Mouse (Mus musculus) ZHBTc4 (cell line): ENCODE results near the gene Hsd17b1.

Source experiments
- DNase-seq: peaks from one replicate; pipeline ENCODE4 v3.0.0-alpha.2; 2011; ENCODE audit warnings: low read depth, low spot score

Gene Hsd17b1

GRCm38 (mm10) chr11:101127075-101127474 lies 48.9 kb downstream of the Hsd17b1 start:
- DNase-seq: peak; percentile 80

- DNase-seq: no peak
Observed at GRCm38 (mm10) chr11:101128996-101129577, 50.9 kb downstream of the Hsd17b1 start.
